Comparison of ENCODE assay signal across 15 mouse cellular contexts in genomic region chr10:88385290-88385689, GRCm38 (mm10).
"Had no signal": no experiment of that assay in that cellular context is flagged by ENCODE, and none has a peak within 500 bp of the region (broad histone marks: within the 10 kb centered on the region; RNA-seq: fewer than 3 reads in every experiment).

No protein-coding gene starts in this region.

- H3K9ac ChIP-seq: lung, embryonic 15.5 days; midbrain, embryonic 13.5 days; midbrain, embryonic 15.5 days; neural tube, embryonic 12.5 days; stomach, embryonic 15.5 days had no signal

- H3K4me3 ChIP-seq: lung, embryonic 15.5 days; megakaryocyte, embryonic 14.5 days; midbrain, embryonic 13.5 days; midbrain, embryonic 15.5 days; neural tube, embryonic 12.5 days; stomach, embryonic 15.5 days had no signal

- H3K36me3 ChIP-seq: lung, embryonic 15.5 days; midbrain, embryonic 13.5 days; midbrain, embryonic 15.5 days; neural tube, embryonic 12.5 days; stomach, embryonic 15.5 days had no signal

- H3K27me3 ChIP-seq: lung, embryonic 15.5 days; megakaryocyte, embryonic 14.5 days; midbrain, embryonic 13.5 days; midbrain, embryonic 15.5 days; neural tube, embryonic 12.5 days; stomach, embryonic 15.5 days had no signal

- DNase-seq: lung, adult 2 months; lung, postnatal 14 days; right cerebral cortex, postnatal 14 days; thymus, adult 2 months; thymus, postnatal 25 days; thymus, postnatal 4 days had no signal

- H3K4me2 ChIP-seq: midbrain, embryonic 11.5 days; midbrain, embryonic 13.5 days; midbrain, embryonic 15.5 days; neural tube, embryonic 12.5 days; stomach, embryonic 15.5 days had no signal

- ATAC-seq: midbrain, embryonic 13.5 days; midbrain, embryonic 15.5 days had no signal

- H3K9me3 ChIP-seq: lung, embryonic 15.5 days; megakaryocyte, embryonic 14.5 days; midbrain, embryonic 13.5 days; midbrain, embryonic 15.5 days; neural tube, embryonic 12.5 days; stomach, embryonic 15.5 days had no signal

- H3K27ac ChIP-seq: macrophage; midbrain, embryonic 13.5 days; midbrain, embryonic 15.5 days; neural tube, embryonic 12.5 days; stomach, embryonic 15.5 days; stomach, postnatal 0 days had no signal
